Mouse (Mus musculus) lung, postnatal 4 days (tissue): ENCODE measurements at regions not wholly inside any gene's neighbourhood (a gene's known extent, or its start where the extent isn't known, plus 50 kb on each side); places are given as distances from the start of the nearest gene placed in this dataset.

Experiments used
- DNase-seq, 2 experiments: peaks; one replicate each; pipeline ENCODE4 v3.0.0; 2021

DNA sequence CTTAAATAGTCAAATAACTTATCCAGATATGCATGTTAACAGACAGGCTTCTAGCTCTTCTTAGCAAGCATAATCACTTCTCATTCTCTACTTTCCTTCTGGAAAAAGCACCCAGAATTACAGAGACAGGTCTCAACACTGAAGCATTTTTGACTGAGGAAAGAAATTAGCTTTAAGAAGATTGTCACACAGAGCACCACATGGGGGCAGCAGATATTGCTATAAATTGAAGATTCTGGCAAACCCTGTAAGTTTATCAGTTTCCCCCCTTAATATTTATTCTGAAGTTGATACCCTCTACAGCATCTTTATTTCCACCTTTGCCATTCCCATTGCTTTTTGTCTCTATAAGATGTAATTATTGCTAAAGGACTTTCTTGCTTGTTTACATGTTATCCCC lies 83.4 kb upstream of the Lrrc4c start:
- no peak for DNase-seq

DNA sequence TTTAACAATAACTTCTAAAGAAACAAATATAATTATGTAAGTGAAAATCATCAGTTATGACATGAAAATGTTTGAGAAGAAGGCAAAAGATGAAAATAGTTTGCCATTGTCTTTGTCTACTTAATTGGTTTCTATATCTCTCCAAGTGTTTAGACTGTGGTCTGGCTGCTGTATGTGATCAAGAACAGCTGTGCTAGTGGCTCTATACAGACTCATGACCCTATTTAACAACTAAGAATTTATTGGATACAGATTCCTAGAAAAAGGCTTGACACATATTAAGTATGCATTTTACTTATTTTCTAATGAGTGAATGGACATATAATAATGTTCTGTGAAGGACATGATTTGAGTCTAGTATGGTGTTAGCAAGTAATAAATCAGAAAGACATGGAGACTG lies 78.7 kb upstream of the Lrrc4c start:
- no peak for DNase-seq

DNA sequence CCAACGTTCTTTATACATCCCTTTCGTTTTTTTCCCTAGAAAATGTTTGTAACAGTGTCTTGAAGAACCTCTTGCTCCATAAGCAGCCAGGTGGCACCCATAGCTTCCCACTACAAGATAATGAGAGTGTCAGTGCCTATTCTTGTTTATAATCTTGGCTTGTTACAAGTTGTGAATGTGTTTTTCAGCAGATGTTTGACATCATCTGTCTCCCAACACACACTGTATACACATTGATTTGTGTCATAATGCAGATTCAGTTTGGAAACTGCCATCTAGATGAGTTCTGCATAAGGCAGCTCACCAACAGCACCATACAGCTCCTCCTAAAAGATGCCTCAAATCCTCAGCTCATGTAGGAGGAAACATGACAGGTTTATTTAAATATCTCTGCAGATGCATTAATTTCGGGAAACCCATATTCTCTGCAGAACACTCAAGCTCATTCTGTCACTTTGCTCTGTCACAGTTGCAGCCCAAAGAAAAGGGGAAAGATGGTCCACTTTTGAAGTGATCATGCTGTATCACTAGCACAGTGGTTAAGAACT lies 77.4 kb upstream of the Lrrc4c start:
- DNase-seq: peak; percentile 10 to 35

DNA sequence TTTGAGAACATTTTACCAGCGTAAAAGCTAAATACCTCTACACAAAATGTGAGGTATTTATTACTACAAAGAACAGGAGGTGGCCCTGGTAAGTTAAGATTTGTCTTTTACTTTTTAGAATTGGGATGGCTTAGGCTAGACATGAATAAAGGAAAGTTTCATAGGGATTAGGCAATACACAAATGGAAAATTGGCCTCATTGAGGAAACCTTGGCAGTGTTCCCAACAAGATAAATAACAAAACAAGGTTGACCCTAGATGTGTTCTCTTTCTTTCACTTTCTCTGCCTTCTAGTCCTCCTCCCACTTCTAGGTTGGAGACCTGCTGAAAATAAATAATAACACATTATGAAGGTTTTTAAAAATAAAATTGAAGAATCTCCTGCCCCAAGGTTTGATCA lies 64.3 kb upstream of the Lrrc4c start:
- DNase-seq: no peak

DNA sequence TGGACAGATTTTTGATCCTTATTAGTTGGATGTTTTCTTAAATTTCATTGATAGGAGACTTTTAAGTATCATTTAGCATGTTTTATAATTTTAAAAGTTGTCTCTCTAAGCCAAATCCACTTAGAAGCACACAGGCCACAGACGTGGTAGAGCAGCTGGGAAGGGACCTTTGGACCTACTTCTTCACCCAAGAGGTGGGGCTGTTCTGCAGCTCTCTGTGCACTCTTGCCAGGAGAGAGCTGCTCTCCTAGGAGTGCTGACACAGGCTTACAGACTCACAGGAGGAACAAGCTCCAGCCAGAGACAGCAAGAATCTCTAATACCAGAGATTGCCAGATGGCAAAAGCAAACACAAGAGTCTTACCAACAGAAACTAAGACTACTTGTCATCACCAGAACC lies 61.5 kb upstream of the Lrrc4c start:
- no peak for DNase-seq
